Mouse (Mus musculus) hindbrain, postnatal 0 days (tissue): ENCODE results near the gene Mreg. TPM values are rescaled to one million over a fixed set of nuclear protein-coding genes. Genes with fewer than 3 reads are reported as not detected.
"Not testable (repeated sequence)": the region's sequence is repeated elsewhere in the genome, so short reads cannot be mapped to it uniquely, and the experiment has no call there.

Experiments used
- ATAC-seq: fragments of 200-750 bp; cut with Nextera tagmentation; 2 replicates; pipeline ENCODE4 v1.8.0; 2017; ENCODE audit warnings: mild to moderate bottlenecking, moderate TSS enrichment, moderate library complexity
- DNase-seq: peaks from one replicate; pipeline ENCODE4 v3.0.0-alpha.2; 2015; ENCODE audit warnings: low spot score
- H3K27ac ChIP-seq: fragments of 300-500 bp; sonication (generic); 2 replicates; pipeline ENCODE4 v1.5.1; 2014; ENCODE audit warnings: mild to moderate bottlenecking
- H3K27me3 ChIP-seq: fragments of 300-500 bp; sonication (generic); 2 replicates; pipeline ENCODE4 v1.6.1; 2014; ENCODE audit warnings: low read length, mixed read lengths; ENCODE audit not compliant: insufficient read depth
- H3K36me3 ChIP-seq: fragments of 300-500 bp; sonication (generic); 2 replicates; pipeline ENCODE4 v1.6.1; 2014; ENCODE audit warnings: low read length, mixed read lengths; ENCODE audit not compliant: insufficient read depth
- H3K4me1 ChIP-seq: fragments of 300-500 bp; sonication (generic); 2 replicates; pipeline ENCODE4 v1.6.1; 2014; ENCODE audit warnings: antibody characterized with exemption, low read length, mixed read lengths; ENCODE audit not compliant: insufficient read depth
- H3K4me2 ChIP-seq: fragments of 300-500 bp; sonication (generic); 2 replicates; pipeline ENCODE4 v1.6.1; 2014; ENCODE audit warnings: low read depth, mild to moderate bottlenecking, low read length, moderate library complexity, mixed read lengths
- H3K4me3 ChIP-seq: fragments of 300-500 bp; sonication (generic); 2 replicates; pipeline ENCODE4 v1.5.1; 2014; ENCODE audit warnings: low read length
- H3K9ac ChIP-seq: fragments of 300-500 bp; sonication (generic); replicated peaks from 2 replicates; pipeline ENCODE4 v1.6.1; 2014; ENCODE audit warnings: mild to moderate bottlenecking, low read length, moderate library complexity, mixed read lengths
- H3K9me3 ChIP-seq: fragments of 300-500 bp; sonication (generic); 2 replicates; pipeline ENCODE4 v1.6.1; 2016; ENCODE audit warnings: low read length, mixed read lengths
- CTCF ChIP-seq: IDR thresholded peaks from 2 replicates; pipeline ENCODE4 v1.5.1; 2016; ENCODE audit warnings: antibody characterized with exemption, control low read depth, low read depth
- WGBS: fragments of 180-500 bp; shearing (Covaris S2); extraction: QIAGEN DNeasy Blood & Tissue Kit; methylation state at CpG from one replicate; pipeline ENCODE4 v1.1.7; 2014; 5-methylcytosine and 5-hydroxymethylcytosine counted together
- polyA plus RNA-seq: library from polyadenylated mRNA; unstranded; fragments of >200 nt; fragmentation: Nextera tagmentation; extraction: Ambion mirVana; gene quantifications from 2 replicates; pipeline ENCODE4 v1.2.1, GENCODE M21; 2015
- total RNA-seq: library from RNA; depleted of rRNA; stranded (reverse); fragments of >200 nt; gene quantifications from 2 replicates; pipeline ENCODE4 v1.2.3, GENCODE M21; 2014

Mreg gene
- total and polyA plus RNA-seq, 2 experiments from 2014 or later, result 2.1 to 3.9 TPM

DNA sequence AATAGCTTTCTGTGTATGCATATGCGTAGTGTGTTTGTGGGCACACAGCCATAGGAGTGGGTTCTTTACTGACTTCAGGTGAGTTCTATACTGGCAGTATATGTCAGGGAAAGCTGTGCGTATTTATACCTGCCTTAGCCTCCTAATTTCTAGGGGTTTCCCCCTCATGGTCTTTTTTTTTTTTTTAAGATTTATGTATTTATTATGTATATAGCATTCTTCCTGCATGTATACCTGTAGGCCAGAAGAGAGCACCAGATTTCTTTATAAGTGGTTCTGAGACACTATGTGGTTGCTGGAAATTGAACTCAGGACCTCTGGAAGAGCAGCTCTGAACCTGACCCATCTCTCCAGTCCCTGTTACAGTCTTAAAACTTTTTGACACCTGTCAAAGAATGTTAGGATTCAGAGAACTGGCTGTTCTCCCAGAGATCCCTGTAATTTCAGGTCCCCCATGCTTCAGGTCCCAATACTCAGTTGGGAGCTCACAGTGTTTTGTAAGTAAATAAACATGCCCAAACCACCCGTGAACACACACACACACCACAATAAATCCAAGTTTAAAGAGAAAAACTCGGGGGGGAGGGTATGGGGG, 14.9 kb upstream of the Mreg start:
- no peak overlapping the region for H3K4me3 ChIP-seq
- H3K27ac ChIP-seq, result no peak overlapping the region; the same call in 1 of the 2 replicates
- H3K27me3 ChIP-seq, result no peaks in the 10 kb centered on the region
- no peaks in the 10 kb centered on the region for H3K4me1 ChIP-seq
- TF ChIP-seq CTCF, result no peak
- H3K4me2 ChIP-seq, result 0 out of 2 replicates have a peak overlapping the region, but pooled peaks have one; percentile 69
- peak; percentile 21 for DNase-seq
- no peak overlapping the region for H3K9ac ChIP-seq
- ATAC-seq, result no peak
- WGBS, result 53% methylated on average over 4 of the region's 4 CpGs
- H3K36me3 ChIP-seq, result no peaks in the 10 kb centered on the region
- H3K9me3 ChIP-seq, result no peaks in the 10 kb centered on the region

DNA sequence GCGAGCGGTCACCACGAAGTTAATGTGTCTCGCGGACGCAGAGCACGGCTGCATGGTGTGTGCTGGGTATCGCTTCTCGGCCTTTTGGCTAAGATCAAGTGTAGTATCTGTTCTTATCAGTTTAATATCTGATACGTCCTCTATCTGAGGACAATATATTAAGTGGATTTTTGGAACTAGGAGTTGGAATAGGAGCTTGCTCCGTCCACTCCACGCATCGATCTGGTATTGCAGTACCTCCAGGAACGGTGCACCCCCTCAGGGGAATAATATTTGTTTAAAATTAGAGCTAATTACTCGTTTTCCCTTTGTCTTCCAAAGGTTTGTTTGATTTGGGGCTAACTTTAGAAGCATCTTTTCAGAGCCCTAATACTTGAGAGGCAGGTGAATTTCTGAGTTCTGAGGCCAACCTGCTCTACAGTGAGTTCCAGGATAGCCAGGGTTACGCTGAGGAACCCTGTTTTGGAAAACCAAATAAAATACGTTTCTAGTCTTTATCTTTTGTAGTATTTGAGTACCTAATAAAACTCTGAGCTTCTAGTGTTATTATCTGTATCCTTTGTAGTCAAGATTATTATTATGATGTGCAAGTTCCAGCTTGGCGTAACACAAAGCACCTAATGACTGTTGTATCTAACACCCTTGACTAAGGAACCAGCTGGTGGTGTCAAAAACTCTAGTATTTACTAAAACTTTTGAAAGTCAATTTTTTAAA, 14.2 kb upstream of the Mreg start:
- Histone ChIP-seq H3K9ac (peak overlapping the region; percentile 54; the same call in 1 of the 2 replicates), H3K36me3 (no peaks in the 10 kb centered on the region)
- no peak for TF ChIP-seq CTCF

DNA sequence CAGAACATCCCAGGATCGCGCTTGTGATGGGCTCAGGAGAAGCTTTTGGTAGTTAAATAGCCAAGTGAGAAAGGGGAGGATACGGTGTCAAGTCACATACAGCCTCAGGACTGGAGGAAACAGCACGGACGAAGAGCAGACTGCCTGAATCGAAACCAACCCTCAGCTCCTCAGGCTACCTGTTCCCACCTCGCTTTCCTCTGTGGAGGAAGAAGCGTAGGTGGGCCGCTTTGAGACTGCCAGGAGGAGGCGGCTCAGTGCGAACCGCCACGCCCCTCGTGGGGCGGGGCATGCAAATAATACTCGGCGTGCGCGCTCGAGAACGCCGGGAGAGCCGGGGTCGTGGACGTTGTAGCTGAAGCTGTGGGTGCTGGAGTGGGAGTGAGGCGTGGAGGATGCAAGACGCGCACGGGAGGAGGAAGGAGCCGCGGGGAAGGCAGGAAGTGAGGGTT, 13.6 kb upstream of the Mreg start:
- H3K9me3 ChIP-seq, H3K36me3 ChIP-seq, H3K27me3 ChIP-seq, H3K4me1 ChIP-seq: not testable (repeated sequence)
- H3K4me3 ChIP-seq, result peak overlapping the region; percentile 45
- peak; percentile 92 for ATAC-seq
- H3K27ac ChIP-seq, result peak overlapping the region; percentile 59; the same call in 1 of the 2 replicates
- DNase-seq, result peak; percentile 90
- peak overlapping the region; percentile 54 for H3K9ac ChIP-seq
- under 1% methylated on average over 25 of the region's 31 CpGs for WGBS
- H3K4me2 ChIP-seq, result peak overlapping the region; percentile 69

More for the DNA sequence above, 14.2 kb upstream of the Mreg start:
- no peaks in the 10 kb centered on the region for H3K27me3 ChIP-seq
- 3% methylated on average over 9 of the region's 18 CpGs for WGBS
- DNase-seq (peak; percentile 76), ATAC-seq (peak; percentile 91)
- H3K4me1 ChIP-seq, result no peaks in the 10 kb centered on the region
- H3K27ac ChIP-seq, result no peak overlapping the region; the same call in 1 of the 2 replicates
- H3K4me2 ChIP-seq, result peak overlapping the region; percentile 69
- no peaks in the 10 kb centered on the region for H3K9me3 ChIP-seq
- peak overlapping the region; percentile 45 for H3K4me3 ChIP-seq

DNA sequence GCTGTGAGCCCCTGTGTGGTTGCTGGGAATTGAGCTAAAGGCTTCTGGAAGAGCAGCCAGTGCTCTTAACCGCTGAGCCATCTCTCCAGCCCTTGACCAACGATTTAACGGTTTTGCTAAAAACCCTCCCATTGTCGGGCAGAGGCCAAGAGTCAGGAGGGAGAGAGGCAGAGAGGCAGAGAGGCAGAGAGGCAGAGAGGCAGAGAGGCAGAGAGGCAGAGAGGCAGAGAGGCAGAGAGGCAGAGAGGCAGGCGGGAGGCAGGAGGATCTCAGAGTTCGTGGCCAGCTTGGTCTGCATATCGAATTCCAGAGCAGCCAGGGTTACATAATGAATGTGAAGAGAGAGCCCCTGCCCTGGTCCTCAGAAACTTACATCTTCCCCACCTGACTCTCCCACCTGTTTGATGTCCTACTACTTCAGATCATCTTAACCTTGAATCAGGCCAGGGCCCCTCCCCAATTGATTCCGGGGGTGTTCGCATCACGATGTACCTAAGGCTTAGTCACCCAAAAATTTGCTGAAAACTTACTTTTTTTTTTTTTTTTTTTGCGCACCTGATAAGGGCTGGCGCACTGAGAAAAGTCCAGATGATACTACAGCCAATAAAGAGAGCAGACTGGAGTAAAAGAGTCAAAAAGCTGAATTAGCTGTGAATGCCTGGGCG, 13.1 kb upstream of the Mreg start:
- WGBS, result 9% methylated on average over 13 of the region's 13 CpGs
- H3K27ac ChIP-seq, result no peak overlapping the region
- no peaks in the 10 kb centered on the region for H3K4me1 ChIP-seq

DNA sequence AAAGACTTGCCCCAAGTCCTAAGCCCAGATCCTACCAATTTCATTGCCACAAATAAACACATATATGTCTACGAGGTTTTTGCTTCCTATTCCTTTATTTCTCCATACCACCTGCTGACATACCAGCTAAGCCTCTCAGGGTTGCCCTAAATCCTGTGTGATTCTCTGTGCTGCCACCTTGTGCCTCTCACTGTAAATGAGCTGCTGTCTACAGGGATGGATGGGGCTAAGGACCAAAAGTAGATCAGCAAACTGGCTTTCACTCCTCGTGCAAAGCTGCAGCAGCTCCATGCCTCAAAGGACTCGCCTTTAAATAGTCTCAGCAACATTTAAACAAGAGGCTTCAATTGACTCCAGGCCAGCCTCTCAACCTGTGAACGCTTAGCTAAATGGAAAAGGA, 7.9 kb upstream of the Mreg start:
- WGBS, result 22% methylated on average over 4 of the region's 4 CpGs
- H3K4me2 ChIP-seq, result no peak overlapping the region
- no peaks in the 10 kb centered on the region for H3K36me3 ChIP-seq
- DNase-seq (peak; percentile 80), ATAC-seq (peak; percentile 80)
- no peak overlapping the region for H3K4me3 ChIP-seq
- no peaks in the 10 kb centered on the region for H3K9me3 ChIP-seq
- no peak overlapping the region for H3K27ac ChIP-seq
- TF ChIP-seq CTCF, result peak; percentile 74
- H3K4me1 ChIP-seq, result no peaks in the 10 kb centered on the region
- H3K9ac ChIP-seq, result no peak overlapping the region
- no peaks in the 10 kb centered on the region for H3K27me3 ChIP-seq

More for the DNA sequence above, 13.1 kb upstream of the Mreg start:
- Histone ChIP-seq H3K27me3 (no peaks in the 10 kb centered on the region), H3K36me3 (no peaks in the 10 kb centered on the region), H3K9ac (peak overlapping the region; percentile 54), H3K4me2 (peak overlapping the region; percentile 69), H3K9me3 (no peaks in the 10 kb centered on the region), H3K4me3 (peak overlapping the region; percentile 45)
- DNase-seq, result no peak
- no peak for ATAC-seq
- no peak for TF ChIP-seq CTCF

DNA sequence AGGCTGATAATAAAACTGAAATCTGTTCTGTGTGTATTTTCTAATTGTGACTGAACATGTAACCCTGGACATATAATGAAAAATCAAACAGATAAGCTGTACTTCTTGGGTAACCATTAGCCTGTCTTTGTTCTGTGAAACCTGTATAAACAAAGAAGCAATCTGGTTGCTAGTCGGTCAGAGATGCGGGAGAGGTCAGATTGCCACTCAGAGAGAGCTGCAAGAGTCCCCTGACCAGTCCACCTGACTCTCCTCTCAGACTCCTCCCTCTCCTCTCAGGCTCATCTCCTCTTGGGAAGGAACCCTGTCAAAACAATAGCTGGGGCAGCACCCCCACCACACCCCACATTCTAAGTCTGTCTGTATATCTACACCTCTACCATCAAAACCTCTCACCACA, 7.0 kb upstream of the Mreg start:
- Histone ChIP-seq H3K36me3 (no peaks in the 10 kb centered on the region), H3K4me1 (no peaks in the 10 kb centered on the region), H3K4me3 (no peak overlapping the region), H3K27ac (no peak overlapping the region), H3K27me3 (no peaks in the 10 kb centered on the region), H3K4me2 (no peak overlapping the region), H3K9me3 (no peaks in the 10 kb centered on the region), H3K9ac (no peak overlapping the region)
- ATAC-seq (no peak), DNase-seq (no peak)
- 57% methylated on average over 2 of the region's 2 CpGs for WGBS
- no peak for TF ChIP-seq CTCF
